Comparison of ENCODE assay signal across 8 mouse cellular contexts in genomic region chr11:119041750-119042465, GRCm38 (mm10). TPM values are rescaled to one million over a fixed set of nuclear protein-coding genes. Genes with fewer than 3 reads are reported as not detected.
DNase-seq lines count a peak whose midpoint lies in the region; ATAC-seq and TF ChIP-seq lines count a peak whose summit lies in the region.

No protein-coding gene starts in this region.

- intact Hi-C loops in gastrocnemius, adult 2 months (cut with DNase I) = loop anchor here (5.0 kb wide), 2 partner anchors 45 to 85 kb away; partner anchors contain the start of gene Cbx4

- peak overlapping the region; percentile 87 for H3ac ChIP-seq in C2C12 (ENCODE audit: control insufficient read depth, insufficient read length, low read depth)

- TF ChIP-seq CTCF in gastrocnemius, adult 2 months (IDR thresholded peaks at IDR 0.05) = no peak
- no peak for TF ChIP-seq CTCF in C2C12 (IDR thresholded peaks at IDR 0.05; ENCODE audit: control insufficient read depth, insufficient read depth, insufficient read length)

- H3K27me3 ChIP-seq in C2C12 (ENCODE audit: control insufficient read depth, insufficient read depth, insufficient read length) = peaks cover 24% of the 10 kb centered on the region
- peaks cover 83% of the 10 kb centered on the region for H3K27me3 ChIP-seq in forebrain, embryonic 12.5 days
- H3K27me3 ChIP-seq in liver, embryonic 12.5 days (replicated peaks) = peaks cover 100% of the 10 kb centered on the region

- H3K9me3 ChIP-seq in forebrain, embryonic 12.5 days = no peaks in the 10 kb centered on the region
- H3K9me3 ChIP-seq in liver, embryonic 12.5 days (replicated peaks) = no peaks in the 10 kb centered on the region

- peak overlapping the region; percentile 73 for H3K9ac ChIP-seq in forebrain, embryonic 12.5 days
- H3K9ac ChIP-seq in liver, embryonic 12.5 days = peak overlapping the region; percentile 77

- ATAC-seq in forebrain, embryonic 12.5 days (ENCODE audit: low FRiP score) = 0 out of 2 replicates have a peak, but pooled peaks have one; percentile 1
- no peak for ATAC-seq in liver, embryonic 12.5 days

- H3K79me2 ChIP-seq in C2C12 (ENCODE audit: control insufficient read depth, insufficient read depth) = peaks cover 10% of the 10 kb centered on the region

- DNase-seq in gastrocnemius, adult 2 months = no peak
- DNase-seq in gastrocnemius, adult 8-10 months (ENCODE audit: low spot score in 2 of 2) = no peak
- DNase-seq in testis, postnatal 14 days (ENCODE audit: low spot score) = no peak
- DNase-seq in urinary bladder, postnatal 4 days (ENCODE audit: low spot score in 2 of 2) = no peak
- no peak for DNase-seq in layer of hippocampus, adult 11-12 months (ENCODE audit: low spot score)

- peaks cover 67% of the 10 kb centered on the region for H3K4me1 ChIP-seq in forebrain, embryonic 12.5 days
- peaks cover 68% of the 10 kb centered on the region for H3K4me1 ChIP-seq in liver, embryonic 12.5 days

- H3K27ac ChIP-seq in gastrocnemius, adult 2 months = peak overlapping the region; percentile 95; the same call in 1 of the 2 replicates
- H3K27ac ChIP-seq in forebrain, embryonic 12.5 days = peak overlapping the region; percentile 87; the same call in 1 of the 2 replicates
- no peak overlapping the region for H3K27ac ChIP-seq in liver, embryonic 12.5 days

- WGBS in forebrain, embryonic 12.5 days = under 1% methylated on average over 31 of the region's 31 CpGs
- WGBS in liver, embryonic 12.5 days (ENCODE audit: insufficient replicate concordance) = 1% methylated on average over 31 of the region's 31 CpGs

- no peaks in the 10 kb centered on the region for H3K79me3 ChIP-seq in C2C12 (ENCODE audit: low read depth)

- peaks cover 8% of the 10 kb centered on the region for H3K36me3 ChIP-seq in C2C12 (ENCODE audit: control insufficient read depth, insufficient read depth)
- peaks cover 10% of the 10 kb centered on the region for H3K36me3 ChIP-seq in forebrain, embryonic 12.5 days (replicated peaks)
- H3K36me3 ChIP-seq in liver, embryonic 12.5 days = peaks cover 8% of the 10 kb centered on the region

- H3K4me3 ChIP-seq in gastrocnemius, adult 2 months = peak overlapping the region; percentile 88
- H3K4me3 ChIP-seq in C2C12 (ENCODE audit: insufficient read depth, poor library complexity, severe bottlenecking) = peak overlapping the region; percentile 36
- H3K4me3 ChIP-seq in forebrain, embryonic 12.5 days (replicated peaks) = peak overlapping the region; percentile 81
- peak overlapping the region; percentile 68 for H3K4me3 ChIP-seq in liver, embryonic 12.5 days

- peak overlapping the region; percentile 96 for H3K4me2 ChIP-seq in forebrain, embryonic 12.5 days
- H3K4me2 ChIP-seq in liver, embryonic 12.5 days = peak overlapping the region; percentile 94

TF ChIP-seq in C2C12, 6 proteins besides CTCF, POLR2A, EP300 and RAD21:
- TF ChIP-seq USF1 (IDR thresholded peaks at IDR 0.05; ENCODE audit: low read depth) = no peak

RNA-seq across cellular contexts. Expression of gene Cbx8, which starts 1.1 kb away (rescaled TPM):
- total RNA-seq in gastrocnemius, adult 2 months (2021) = 1 to 10 TPM; 1.5 to 1.6 TPM
- 1 to 10 TPM; 1.1 to 3.3 (median 2.5) TPM for total RNA-seq in gastrocnemius, adult 8-10 months (2022)
- polyA plus RNA-seq in C2C12 (2012; fragmentation: generic; extraction: Trizol) = 6.4 TPM
- 11.5 and 11.7 TPM in 2 replicates for polyA plus RNA-seq in forebrain, embryonic 12.5 days (2016; fragmentation: Nextera tagmentation; extraction: Ambion mirVana)
- 2.5 and 3.3 TPM in 2 replicates for polyA plus RNA-seq in liver, embryonic 12.5 days (2016; fragmentation: Nextera tagmentation; extraction: Ambion mirVana)

RNA-seq across cellular contexts. Expression of gene Cbx2, which starts 19.1 kb away (rescaled TPM):
- under 1 TPM; 0.69 to 0.95 TPM for total RNA-seq in gastrocnemius, adult 2 months (2021)
- 1 to 10 TPM in 1 of 4 experiments, under 1 TPM in 3; 0.29 to 1.1 (median 0.68) TPM for total RNA-seq in gastrocnemius, adult 8-10 months (2022)
- 14.8 TPM for polyA plus RNA-seq in C2C12 (2012; fragmentation: generic; extraction: Trizol)
- 84.2 and 89.3 TPM in 2 replicates for polyA plus RNA-seq in forebrain, embryonic 12.5 days (2016; fragmentation: Nextera tagmentation; extraction: Ambion mirVana)
- 8.6 TPM in 2 replicates for polyA plus RNA-seq in liver, embryonic 12.5 days (2016; fragmentation: Nextera tagmentation; extraction: Ambion mirVana)

RNA-seq across cellular contexts. Expression of gene Cbx4, which starts 44.1 kb away (rescaled TPM):
- 1 to 10 TPM; 2.1 to 2.2 TPM for total RNA-seq in gastrocnemius, adult 2 months (2021)
- total RNA-seq in gastrocnemius, adult 8-10 months (2022) = 1 to 10 TPM; 2.1 to 3.0 (median 2.2) TPM
- 12.1 TPM for polyA plus RNA-seq in C2C12 (2012; fragmentation: generic; extraction: Trizol)
- 12.7 and 14.5 TPM in 2 replicates for polyA plus RNA-seq in forebrain, embryonic 12.5 days (2016; fragmentation: Nextera tagmentation; extraction: Ambion mirVana)
- polyA plus RNA-seq in liver, embryonic 12.5 days (2016; fragmentation: Nextera tagmentation; extraction: Ambion mirVana) = 3.2 and 3.3 TPM in 2 replicates

RNA-seq across cellular contexts. Expression of gene Enpp7, which starts 53.9 kb away (rescaled TPM):
- total RNA-seq in gastrocnemius, adult 2 months (2021) = not detected
- total RNA-seq in gastrocnemius, adult 8-10 months (2022) = not detected
- polyA plus RNA-seq in C2C12 (2012; fragmentation: generic; extraction: Trizol) = not detected
- polyA plus RNA-seq in forebrain, embryonic 12.5 days (2016; fragmentation: Nextera tagmentation; extraction: Ambion mirVana) = not detected in 2 replicates
- polyA plus RNA-seq in liver, embryonic 12.5 days (2016; fragmentation: Nextera tagmentation; extraction: Ambion mirVana) = not detected in 2 replicates

Comparison
In these comparisons a context has a peak if more than half of its experiments do, and no peak if none do; other contexts are left out.
1. H3K4me3 ChIP-seq: peak in every context shown above with its lines; median percentile 88 in gastrocnemius, adult 2 months; 81 in forebrain, embryonic 12.5 days; 68 in liver, embryonic 12.5 days; 36 in C2C12.